Mouse (Mus musculus) testis, adult 2 months (tissue): ENCODE results near the gene Disc1.

ENCODE experiments used
- CTCF ChIP-seq: fragments of 200-500 bp; IDR thresholded peaks from 2 replicates; pipeline ENCODE4 v1.5.1; 2012; ENCODE audit warnings: low read depth, mild to moderate bottlenecking, inconsistent platforms, low read length, moderate library complexity; ENCODE audit not compliant: control insufficient read depth, insufficient read depth, insufficient replicate concordance
- POLR2A ChIP-seq: fragments of 200-500 bp; IDR thresholded peaks from 2 replicates; pipeline ENCODE4 v1.6.1; 2012; ENCODE audit warnings: low read depth, mild to moderate bottlenecking, inconsistent platforms, low read length, moderate library complexity; ENCODE audit not compliant: control insufficient read depth

- no peak for TF ChIP-seq POLR2A
- TF ChIP-seq CTCF, result no peak
Measured at GRCm38 (mm10) chr8:125184881-125185280, 130.9 kb downstream of the Disc1 start.
